Mouse (Mus musculus) hindlimb bud, embryonic 11.5 days (tissue): ENCODE data around the gene Pde4dip.

Experiments
- DNase-seq: peaks from one replicate; pipeline ENCODE4 v3.0.0-alpha.2; 2012; ENCODE audit warnings: low read depth, low spot score; ENCODE audit errors: extremely low spot score

Gene Pde4dip

DNA sequence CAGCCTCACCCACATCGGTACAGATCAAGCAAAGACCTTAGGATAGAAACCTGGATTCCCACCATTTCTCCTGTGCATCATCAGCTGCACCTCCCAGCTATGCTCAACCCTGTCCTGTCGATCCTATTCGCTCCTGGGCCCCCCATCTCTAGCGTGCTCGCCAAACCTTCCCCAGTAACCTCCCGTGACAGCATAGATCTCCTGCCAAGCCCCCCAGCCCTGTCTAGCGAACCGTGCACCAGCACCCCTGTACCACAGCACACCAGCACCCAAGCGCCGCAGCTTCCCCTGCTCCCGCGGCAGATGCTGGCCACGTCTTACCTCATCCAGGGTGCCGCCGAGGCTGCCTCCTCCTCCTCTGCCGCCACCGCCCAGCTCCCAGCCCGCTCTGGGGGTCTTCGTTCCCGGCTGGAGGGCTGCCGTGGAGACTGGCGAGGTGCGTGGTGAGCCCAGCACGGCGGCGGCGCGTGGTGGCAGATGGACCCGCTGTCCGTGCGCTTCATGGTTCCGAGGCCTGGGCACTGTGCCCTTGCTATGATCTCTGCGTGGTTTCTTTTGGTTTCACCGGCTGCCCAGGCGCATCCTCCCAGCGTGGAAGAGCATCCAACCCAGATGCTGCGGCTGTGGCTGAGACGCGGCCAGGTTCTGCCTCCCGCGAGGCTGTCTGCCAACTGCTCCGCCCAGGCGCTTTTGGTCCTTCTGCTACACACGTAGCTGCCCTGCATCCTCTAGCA, at the start of gene Pde4dip:
TSS of gene Pde4dip (minus strand) at position 540 of the 734 bp plus-strand sequence.
- DNase-seq = no peak

DNA sequence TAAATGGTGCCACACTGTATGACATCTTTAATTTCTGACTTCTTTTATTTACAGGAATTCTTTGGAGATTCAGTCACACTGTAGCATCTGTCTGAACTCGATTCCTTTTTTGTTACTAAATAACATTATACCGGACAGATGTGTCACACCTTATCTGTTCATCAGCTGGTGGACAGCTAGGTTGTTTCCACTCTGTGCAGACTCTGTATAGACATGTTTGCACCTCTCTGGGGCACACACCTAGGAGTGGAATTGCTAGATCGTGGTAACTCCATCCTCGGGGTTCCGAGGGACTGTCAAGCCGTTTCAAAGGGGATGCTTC, 49.4 kb upstream of the Pde4dip start:
- no peak for DNase-seq

DNA sequence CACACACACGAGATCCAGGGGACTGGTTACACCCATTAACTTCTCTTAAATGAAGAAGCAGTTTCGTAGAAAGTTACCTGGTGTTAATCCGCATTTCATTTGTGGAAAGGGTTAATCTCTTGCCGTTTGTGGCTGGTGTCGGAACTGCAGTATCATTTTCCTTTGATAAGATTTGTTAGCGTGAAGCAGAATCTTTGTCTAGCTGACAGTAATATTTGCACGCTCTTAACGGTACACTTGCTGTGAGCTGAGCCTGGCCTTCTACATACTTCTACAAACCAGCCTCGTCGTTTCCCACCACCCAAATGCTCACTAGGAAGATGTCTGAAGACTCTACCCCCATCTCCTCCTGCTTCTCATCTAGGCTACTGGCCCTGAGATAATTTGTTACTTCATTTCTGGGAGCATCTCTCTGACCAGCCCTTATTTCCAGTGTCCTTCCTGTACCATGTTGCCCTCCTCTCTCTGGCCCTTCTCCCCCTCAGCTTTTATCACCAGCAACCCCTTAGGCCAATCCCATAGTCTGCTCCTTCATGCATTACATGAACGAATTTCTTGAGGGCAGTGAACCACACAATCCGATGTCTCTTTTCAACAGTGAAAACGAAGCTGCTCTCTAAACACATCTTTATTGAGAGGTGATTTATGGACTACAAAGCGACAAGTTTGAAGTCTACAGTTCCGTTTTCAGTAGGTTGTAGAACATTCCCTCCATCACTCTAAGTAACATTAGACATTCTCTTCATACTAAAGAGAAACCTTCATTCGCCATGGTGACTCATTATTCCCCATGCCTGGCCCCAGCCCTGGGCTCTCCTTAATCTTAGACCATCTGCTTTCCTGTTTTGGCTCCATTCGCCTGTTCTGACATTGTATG, 48.8 kb upstream of the Pde4dip start:
- DNase-seq = no peak

DNA sequence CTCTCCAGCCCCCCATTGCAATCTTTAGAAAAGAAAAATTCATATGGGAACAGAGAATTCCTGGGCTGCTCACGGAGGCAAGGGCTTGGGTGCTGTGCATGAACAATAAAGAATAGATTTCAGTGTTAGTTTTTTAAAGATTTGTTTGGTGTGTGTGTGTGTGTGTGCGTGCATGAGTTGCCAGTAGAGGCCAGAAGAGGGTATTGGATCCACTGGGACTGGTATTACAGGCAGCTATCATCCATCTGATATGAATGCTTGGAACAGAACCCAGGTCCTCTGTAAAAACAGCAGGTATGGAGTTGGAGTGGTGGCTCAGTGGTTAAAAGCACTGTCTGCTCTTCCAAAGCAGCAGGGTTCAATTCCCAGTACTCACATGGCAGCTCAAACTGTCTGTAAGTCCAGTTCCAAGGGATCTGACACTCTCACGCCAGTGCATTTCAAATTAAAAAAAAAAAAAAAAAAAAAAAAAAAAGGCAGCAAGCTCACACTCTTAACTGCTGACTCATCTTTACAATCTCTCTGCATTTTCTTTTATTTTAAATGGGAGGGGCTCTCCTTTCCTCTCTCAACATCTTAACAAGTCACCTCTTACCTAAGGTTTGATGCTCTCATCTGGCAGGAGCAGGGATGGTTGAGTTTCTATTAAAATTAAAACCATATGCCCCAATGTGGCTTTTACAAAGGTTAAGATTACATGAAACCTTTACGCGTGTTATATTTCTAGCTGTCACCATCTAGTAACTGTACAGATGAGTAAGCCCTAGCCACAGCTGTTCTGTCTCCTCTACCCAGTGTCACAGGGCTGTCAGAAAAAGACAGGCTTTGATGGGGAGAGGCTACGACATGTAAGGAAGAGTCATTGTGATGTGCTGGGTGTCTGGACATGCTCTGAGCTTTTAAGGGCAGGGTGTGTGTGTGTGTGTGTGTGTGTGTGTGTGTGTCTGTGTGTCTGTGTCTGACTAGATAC, 46.1 kb upstream of the Pde4dip start:
- no peak for DNase-seq

DNA sequence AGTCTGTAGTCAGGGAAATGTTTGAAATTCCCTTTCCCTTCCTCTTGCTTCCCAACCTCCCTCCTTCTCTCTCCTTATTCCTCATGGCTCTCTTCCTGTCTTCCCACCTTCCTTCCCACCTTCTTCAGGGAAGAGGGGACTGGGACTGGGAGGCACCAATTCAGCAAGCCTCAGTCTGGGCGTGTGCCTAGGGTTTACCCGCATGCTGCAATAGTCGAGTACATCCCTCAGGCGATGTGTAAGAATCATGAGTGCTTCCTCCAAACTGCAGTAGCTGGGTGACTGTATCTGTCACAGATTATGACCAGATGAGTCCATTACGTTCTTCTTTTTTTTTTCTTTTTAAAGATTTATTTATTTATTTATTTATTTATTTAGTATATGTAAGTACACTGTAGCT, 45.3 kb upstream of the Pde4dip start:
- DNase-seq = no peak

DNA sequence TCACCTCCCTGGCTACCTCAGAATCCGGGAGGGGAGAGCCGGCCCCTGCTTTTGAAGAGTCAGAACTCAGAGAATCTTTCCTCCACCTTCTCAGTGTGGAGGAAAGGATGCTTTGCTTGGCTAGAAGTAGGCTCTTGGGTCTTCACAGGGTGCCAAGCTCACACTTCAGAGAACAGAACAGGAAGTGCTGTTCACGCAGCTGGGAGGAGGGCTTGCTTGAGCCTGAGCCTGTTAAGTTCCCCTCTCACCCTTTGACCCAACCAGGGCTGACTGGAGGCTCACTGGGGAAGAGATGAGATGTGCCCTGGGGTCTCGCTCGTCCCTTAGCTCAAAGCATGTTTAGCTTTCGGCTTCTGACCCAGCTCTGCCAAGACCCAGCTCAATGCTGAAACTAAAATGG, 44.7 kb upstream of the Pde4dip start:
- no peak for DNase-seq

DNA sequence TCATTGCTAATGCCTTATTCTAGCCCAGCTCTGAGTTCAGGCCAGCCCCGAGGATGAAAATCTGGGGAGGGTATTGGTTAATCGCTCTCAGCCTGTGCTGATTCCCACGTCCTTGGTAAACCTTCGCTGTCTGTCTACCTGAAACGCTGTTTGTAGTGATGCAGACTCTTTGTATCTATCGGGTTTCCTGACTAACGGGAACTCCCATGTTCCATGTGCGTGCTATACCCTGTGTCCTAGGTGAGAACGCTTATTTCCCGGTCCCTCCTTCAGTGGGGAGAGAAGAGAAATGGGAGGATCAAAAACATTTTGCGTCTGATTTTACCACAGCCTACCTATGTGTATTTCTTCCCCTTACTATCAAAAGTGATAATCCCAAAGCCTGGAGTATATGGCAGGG, 44.3 kb upstream of the Pde4dip start:
- DNase-seq = no peak

DNA sequence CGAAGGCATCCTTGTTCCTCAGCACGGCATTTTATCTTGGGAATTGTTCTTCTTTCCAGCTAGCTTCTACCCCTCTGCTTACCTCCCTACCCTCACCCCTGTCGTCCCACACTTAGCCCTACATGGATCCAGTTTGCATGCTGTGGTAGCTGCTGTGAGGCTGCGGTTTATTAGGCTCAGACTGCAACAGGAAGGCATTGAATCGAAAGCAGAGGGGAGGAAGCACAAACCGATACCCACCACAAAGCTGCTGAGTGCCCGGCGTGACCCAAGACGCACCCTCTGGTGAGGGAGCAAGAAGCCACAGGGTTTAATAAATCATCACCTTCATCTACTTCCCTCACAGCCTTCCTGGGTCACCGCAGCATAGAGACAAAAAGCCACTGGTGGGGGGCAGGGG, 43.6 kb upstream of the Pde4dip start:
- DNase-seq = no peak

DNA sequence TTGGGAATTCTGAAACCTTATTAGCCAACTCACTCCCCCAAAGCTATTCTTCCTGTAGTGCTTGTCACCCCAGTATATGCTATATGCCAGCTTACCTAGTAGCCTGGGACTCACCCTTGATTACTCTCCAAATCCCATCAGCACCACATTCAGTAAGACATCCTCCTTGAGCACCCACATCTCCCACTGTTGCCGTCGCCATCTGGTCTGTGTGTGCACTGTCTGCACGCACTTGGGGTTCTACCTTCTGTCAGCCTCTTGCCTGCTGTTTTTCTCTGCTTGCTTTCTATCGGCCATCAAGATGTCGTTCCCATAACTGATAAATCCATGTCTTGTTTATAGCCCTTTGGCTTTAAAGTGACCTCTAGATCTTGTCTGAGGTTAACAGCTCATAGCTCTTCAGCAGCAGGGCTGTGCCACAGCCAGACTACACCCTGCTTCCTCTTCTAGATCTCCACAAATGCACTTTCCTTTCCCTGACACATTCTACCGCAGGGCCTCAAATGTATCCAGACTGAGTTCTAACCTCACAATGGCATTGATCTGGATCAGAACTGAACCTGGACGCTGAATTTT, 42.9 kb upstream of the Pde4dip start:
- DNase-seq = no peak

DNA sequence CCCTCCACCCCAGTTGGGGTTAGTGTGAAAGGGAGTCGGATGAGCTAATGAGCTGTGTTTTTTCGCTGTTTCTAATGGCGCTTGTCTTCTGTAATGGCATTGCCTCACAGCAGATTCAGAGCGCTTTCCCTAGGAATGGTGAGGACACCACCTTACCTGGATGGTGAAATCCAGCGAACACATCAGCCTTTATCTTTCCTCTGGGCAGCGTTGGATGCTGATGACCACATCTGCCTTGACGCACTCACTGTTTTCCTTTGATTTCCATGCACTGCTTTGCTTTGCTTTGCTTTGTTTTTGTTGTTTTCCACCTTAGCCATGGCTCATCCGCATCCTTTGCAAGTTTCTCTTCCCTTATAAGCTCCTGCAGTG, 42.3 kb upstream of the Pde4dip start:
- no peak for DNase-seq

DNA sequence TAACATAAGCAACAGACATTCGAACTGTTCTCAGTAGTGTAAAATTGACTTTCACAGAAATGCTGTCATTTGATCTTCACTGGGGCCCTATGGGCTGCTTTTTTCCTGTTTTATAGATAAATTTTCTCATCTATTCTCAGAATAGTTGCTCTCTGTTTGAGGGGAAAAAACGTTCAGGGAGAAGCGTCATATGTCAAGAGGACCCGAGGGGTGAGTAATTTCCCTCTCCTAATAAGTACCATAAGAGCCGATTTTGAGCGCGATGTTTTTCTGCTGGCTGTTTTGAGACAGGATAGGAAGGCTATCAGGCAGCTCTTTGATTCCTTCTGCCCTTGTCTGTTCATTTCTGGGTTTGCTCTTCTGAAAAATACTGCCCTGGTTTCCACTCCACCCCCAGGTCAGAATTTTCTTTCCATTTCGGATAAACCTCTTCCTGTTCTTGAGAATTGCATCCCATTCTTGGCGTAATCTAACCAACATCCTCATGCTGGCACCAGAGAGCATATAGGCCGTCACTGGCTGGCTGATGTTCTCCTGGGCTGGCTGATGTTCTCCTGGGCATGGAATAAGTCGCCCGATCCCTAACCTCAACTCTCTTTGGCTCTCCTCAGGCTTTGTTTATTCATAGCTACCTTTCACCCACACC, 41.8 kb upstream of the Pde4dip start:
- DNase-seq = no peak

DNA sequence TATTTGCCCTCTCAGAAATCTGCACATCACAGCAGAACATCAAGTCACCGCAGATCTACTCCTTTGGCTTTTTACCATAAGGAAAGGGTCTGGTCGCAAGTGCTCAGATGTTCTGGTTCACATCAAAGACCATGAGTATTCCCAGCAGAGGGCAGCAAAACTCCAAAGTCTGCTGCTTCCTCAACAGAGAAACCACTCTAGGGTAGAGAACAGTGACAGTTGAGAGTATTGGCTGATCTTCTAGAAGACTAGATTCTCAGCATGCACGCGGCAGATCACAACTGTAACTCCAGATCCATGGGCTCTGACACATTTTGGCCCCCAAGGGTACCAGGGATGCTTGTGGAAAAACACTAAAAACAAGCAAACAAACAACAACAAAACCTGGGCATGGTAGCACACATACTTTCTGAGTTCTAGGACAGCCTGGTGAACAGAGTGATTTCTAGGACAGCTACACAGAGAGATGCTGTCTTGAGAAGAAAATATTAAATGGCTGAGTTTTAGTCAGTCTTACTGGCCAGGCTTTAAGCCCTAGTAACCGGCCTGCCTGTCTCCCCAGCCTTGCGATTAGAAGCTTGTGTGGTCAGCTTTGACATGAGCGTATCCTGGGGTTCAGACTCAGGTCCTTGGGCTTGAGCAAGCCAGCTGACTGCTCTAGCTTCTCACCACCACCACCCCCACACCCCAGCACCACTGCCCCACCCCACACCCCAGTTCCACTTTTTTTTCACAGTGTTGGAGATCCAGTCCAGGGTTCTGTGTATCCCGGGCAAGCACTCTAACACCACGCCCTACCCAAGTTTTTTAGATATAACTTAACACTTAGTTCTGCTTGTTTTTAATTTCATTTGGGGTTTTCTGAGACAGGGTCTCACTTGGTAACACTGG, 40.7 kb upstream of the Pde4dip start:
- peak; percentile 85 for DNase-seq

DNA sequence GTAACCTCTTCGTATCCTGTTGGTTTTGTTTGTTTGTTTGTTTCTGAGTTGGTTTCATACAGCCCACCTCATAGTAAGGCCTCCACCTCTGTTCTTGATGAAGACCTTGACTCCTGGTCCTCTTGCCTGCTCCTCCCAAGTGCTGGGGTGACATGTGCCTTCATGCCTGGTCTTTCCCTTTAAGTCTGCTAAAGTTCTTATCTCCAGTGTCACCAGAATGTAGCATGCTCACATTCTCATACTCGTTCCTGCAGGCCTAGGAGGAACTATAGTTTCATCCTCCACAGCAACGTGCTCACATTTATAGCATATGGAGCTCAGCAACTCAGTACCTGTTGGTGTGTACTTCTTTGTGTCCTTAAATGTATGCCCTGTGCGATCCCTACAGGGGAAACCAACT, 38.8 kb upstream of the Pde4dip start:
- no peak for DNase-seq

DNA sequence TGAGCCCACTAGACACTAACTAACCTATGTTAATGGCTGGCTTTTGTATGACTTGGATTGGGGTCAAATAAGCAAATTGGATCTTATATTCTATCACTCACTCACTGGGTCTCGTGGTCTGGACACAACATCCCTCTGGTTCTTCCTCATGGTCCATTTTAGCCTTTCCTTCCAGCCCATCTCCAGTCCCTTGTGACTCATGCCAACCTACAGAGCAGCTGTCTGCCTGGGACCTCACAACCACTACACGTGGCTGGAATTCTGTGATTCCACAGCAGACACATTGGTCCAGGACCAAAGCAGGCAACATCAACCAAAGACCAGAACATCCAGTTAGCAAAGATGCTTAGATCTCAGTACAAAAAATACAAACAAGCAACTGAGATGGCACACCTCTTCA, 36.7 kb upstream of the Pde4dip start:
- no peak for DNase-seq

DNA sequence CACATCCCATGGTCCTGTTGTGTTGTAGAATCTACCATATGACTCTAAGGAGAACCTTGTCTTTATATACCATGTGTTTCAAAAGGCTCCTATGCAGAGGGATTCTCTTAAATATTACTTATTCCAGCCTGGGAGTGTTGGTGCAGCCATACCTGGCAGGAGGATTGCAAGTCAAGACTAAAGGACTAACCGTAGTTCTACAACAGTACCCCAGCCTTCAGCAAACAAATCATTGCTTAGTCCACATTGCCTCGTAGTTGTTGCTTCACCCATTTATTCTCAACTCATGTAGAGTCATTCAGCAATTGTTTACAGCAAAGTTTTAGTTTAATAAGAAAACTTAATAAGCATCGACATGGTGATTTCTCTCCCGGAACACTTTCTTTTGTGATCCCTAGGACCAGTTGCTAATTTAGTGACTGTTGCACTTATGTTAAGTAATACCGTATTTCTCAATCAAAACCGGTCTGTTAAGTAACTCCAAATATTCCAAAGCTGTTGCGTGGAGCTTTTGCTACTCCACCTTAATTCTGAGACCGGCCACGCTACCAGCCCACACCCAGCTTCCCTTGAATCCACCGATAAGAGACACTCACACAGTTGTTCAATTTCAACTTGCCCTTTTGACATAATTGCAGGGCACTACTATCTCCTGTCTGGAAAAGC, 30.5 kb upstream of the Pde4dip start:
- DNase-seq = no peak

DNA sequence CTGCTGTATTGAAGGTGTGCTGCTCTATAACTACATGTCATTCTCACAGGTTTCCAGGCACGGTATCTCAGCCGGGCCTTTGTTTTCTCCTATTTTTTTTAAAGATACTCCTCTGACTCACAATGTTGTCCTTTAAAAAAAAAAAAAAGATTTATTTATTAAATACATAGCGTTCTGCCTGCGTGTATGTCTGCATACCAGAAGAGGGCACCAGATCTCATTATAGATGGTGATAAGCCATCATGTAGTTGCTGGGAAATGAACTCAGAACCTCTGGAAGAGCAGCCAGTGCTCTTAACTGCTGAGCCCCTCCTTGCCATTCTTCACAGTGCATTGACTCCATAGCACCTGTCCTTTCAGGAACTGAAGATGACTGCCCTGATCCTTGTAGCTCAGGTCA, 26.6 kb upstream of the Pde4dip start:
- no peak for DNase-seq

DNA sequence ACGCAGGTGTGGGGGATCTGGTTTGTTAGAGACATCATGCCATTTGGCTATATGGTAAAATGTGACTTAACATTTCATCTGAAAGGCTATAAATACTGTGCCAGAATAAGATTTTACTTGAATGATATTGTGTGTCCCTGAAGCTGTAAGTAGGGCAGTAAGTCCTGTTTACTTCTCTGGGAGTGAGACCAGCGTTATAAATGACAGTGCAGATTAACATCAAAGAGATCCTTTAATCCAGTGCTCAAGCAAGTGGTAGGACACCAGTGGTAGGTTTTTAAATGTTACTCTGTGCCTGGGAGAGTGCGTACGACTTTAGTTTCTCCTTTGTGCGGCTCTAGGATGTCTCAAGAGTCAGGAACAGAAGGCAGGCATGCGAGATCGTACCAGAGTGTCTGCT, 22.6 kb upstream of the Pde4dip start:
- no peak for DNase-seq

DNA sequence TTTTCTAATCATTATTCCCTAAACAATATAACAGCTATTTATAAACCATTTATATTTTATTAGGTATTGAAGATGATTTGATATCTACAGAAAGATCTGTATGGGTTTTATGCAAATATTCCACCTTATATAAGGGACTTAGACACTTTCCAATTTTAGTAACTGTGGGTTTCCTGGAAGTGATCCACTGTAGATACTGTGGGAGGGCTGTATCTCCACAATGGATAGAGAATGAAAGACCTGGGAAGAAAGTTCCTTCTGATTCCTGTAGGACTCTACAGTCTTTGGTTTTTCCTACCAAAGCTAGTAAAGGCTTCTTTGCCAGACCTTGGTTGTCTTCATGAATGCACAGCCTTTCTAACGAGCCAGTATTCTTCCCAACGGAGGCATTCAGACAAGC, 21.2 kb upstream of the Pde4dip start:
- no peak for DNase-seq

DNA sequence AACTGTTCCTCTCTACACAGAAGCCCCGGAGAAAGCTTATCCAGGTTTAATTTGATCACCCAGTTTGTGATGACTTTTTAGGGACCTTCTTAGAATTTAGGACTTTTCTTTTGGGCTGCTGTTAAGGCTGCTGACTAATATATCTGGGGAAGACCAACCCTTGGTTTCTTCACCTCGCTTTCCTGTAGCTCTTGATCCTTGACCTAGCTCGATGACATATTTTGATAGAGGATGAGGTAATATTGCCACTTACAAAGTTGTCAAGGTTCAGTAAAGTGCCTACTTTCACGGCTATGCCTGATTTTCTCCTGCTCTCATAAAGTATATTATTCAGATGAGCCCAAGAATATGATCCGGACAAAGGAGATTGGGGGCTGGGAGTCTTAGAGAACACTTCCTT, 13.1 kb upstream of the Pde4dip start:
- no peak for DNase-seq
